Mouse (Mus musculus): ENCODE measurements at regions not wholly inside any gene's neighbourhood (a gene's known extent, or its start where the extent isn't known, plus 50 kb on each side); places are given as distances from the start of the nearest gene placed in this dataset.

DNA sequence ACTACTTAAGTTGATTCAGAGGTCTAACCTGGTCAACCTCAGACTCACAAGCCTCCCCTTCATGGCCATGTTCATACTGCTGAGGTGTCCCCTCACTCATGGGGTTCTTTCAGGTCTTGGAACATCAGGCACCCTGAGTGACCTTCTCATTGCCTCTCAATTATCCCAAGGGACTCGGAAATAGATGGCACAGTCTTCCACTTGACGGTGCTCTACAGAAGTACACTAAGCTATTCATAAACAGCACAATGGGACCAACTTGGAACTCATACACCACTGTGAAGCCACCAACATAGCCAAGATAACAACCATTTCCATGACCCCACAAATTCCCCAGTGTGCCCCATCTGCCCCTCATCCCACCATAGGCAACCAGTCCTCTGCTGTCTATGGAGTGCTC lies 118.4 kb downstream of the Srek1 start:
- H3K9ac ChIP-seq (ENCODE audit: low read length): no peak overlapping the region
- no peak overlapping the region for H3K27ac ChIP-seq (ENCODE audit: low read depth, low read length)
- ATAC-seq: no peak
- no peaks in the 10 kb centered on the region for H3K27me3 ChIP-seq (replicated peaks; ENCODE audit: control insufficient read depth, insufficient read depth, low read length)
- WGBS: 91% methylated on average over 2 of the region's 2 CpGs
- H3K4me3 ChIP-seq (ENCODE audit: low read depth, low read length): no peak overlapping the region
- no peaks in the 10 kb centered on the region for H3K36me3 ChIP-seq (ENCODE audit: control insufficient read depth, insufficient read depth, low read length)
- DNase-seq (ENCODE audit: low spot score): no peak
- no peak overlapping the region for H3K4me2 ChIP-seq (ENCODE audit: low read length)
- 0 out of 2 replicates have a peak, but pooled peaks cover 3% of the 10 kb centered on the region for H3K4me1 ChIP-seq (ENCODE audit: control insufficient read depth, insufficient read depth, low read length)
- no peaks in the 10 kb centered on the region for H3K9me3 ChIP-seq (replicated peaks; ENCODE audit: control insufficient read depth, low read length)

DNA sequence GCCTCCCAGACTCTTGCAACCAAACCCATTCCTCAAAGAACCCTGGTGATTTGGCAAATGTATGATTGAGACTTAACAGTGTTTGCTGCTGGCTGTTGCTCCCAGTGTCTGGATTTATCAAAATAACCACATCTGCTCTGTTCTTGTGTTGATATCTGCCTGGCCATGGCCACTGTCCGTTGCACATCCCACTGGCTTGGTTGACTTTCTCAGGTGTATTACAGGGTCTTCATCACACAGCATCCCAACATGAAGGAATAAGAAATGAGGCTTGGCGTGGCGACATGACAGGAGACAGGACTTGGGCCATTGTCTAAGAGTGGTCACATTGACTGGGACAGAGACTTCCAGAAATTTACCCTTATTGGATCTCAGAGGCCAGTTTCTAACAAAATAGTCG lies 121.2 kb downstream of the Srek1 start:
- H3K9ac ChIP-seq (ENCODE audit: low read length): no peak overlapping the region
- WGBS: 90% methylated on average over 4 of the region's 4 CpGs
- ATAC-seq: no peak

DNA sequence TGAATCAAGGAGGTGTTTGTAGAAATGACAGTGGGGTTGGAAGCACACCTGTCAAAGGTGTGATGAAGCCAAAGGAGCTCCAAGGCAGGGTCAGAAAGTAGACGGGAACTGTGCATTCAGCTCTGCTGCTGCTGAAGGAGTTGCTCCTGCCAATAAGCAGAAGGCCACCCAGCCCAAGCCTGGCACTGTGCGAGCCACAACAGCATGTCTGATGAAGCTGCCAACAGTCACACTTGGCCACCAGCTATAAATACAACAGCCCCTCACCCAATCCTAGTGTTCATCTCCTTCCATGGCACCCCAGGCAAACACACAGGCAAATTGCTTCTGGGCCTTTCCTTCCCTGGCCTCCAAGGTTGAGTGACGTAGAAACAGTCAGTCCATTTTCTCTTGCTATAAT lies 125.0 kb downstream of the Srek1 start:
- H3K4me1 ChIP-seq (ENCODE audit: control insufficient read depth, insufficient read depth, low read length): no peaks in the 10 kb centered on the region
- no peaks in the 10 kb centered on the region for H3K9me3 ChIP-seq (replicated peaks; ENCODE audit: control insufficient read depth, low read length)
- DNase-seq (ENCODE audit: low spot score): peak; percentile 45
- WGBS: 80% methylated on average over 3 of the region's 3 CpGs
- H3K4me3 ChIP-seq (ENCODE audit: low read depth, low read length): no peak overlapping the region
- H3K4me2 ChIP-seq (ENCODE audit: low read length): no peak overlapping the region
- no peaks in the 10 kb centered on the region for H3K27me3 ChIP-seq (replicated peaks; ENCODE audit: control insufficient read depth, insufficient read depth, low read length)
- ATAC-seq: peak; percentile 66; the same call in 1 of the 2 replicates
- H3K9ac ChIP-seq (ENCODE audit: low read length): no peak overlapping the region
- H3K27ac ChIP-seq (ENCODE audit: low read depth, low read length): no peak overlapping the region
- no peaks in the 10 kb centered on the region for H3K36me3 ChIP-seq (ENCODE audit: control insufficient read depth, insufficient read depth, low read length)

More for the DNA sequence above, 121.2 kb downstream of the Srek1 start:
- Histone ChIP-seq H3K4me1 (ENCODE audit: control insufficient read depth, insufficient read depth, low read length) (no peaks in the 10 kb centered on the region), H3K27me3 (replicated peaks; ENCODE audit: control insufficient read depth, insufficient read depth, low read length) (no peaks in the 10 kb centered on the region), H3K9me3 (replicated peaks; ENCODE audit: control insufficient read depth, low read length) (no peaks in the 10 kb centered on the region), H3K4me2 (ENCODE audit: low read length) (no peak overlapping the region), H3K27ac (ENCODE audit: low read depth, low read length) (no peak overlapping the region), H3K4me3 (ENCODE audit: low read depth, low read length) (no peak overlapping the region), H3K36me3 (ENCODE audit: control insufficient read depth, insufficient read depth, low read length) (no peaks in the 10 kb centered on the region)
- no peak for DNase-seq (ENCODE audit: low spot score)

DNA sequence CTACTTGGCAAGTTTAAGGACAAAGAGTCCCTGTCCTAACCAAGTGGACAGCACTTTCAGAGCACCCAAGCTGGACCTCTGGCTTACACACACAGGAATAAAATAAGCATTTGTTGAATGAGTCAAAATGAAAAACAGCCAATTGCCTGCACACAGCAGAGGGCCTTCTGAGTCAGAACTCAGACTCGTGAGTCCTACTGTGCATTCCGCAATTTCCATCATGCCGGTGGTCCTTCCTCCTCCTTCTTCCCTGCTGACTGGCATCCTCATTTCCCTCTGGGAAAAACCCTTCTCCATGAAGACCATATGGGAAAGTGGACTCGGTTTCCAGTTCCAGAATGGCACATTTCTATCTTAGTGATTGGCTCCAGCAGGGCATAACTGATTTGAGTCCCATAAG lies 126.4 kb downstream of the Srek1 start:
- Histone ChIP-seq H3K4me3 (ENCODE audit: low read depth, low read length) (no peak overlapping the region), H3K36me3 (ENCODE audit: control insufficient read depth, insufficient read depth, low read length) (no peaks in the 10 kb centered on the region), H3K9ac (ENCODE audit: low read length) (no peak overlapping the region), H3K27ac (ENCODE audit: low read depth, low read length) (no peak overlapping the region), H3K4me2 (ENCODE audit: low read length) (no peak overlapping the region), H3K27me3 (replicated peaks; ENCODE audit: control insufficient read depth, insufficient read depth, low read length) (no peaks in the 10 kb centered on the region), H3K9me3 (replicated peaks; ENCODE audit: control insufficient read depth, low read length) (no peaks in the 10 kb centered on the region), H3K4me1 (ENCODE audit: control insufficient read depth, insufficient read depth, low read length) (no peaks in the 10 kb centered on the region; the same call in 1 of the 2 replicates)
- DNase-seq (ENCODE audit: low spot score) (no peak), ATAC-seq (no peak)
- WGBS: 84% methylated on average over 4 of the region's 4 CpGs

DNA sequence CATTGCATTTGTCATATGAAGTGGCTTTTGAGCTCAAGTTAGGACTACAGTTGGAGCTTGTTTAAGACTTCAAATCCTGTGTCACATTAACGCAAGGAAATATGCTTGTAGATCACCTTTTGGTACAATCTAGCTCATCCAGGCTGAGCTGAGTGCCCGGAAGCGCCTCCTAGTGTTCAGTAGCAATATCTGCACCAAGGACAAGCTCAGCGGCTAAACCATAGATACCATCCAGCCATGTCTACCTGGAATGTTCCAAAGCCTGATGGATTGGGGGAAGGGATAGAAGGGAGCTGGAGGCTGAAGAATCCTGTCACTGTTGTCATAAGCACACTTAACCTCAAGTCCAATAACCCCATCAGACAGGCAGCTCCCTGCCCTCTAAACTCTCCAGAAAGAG lies 128.4 kb downstream of the Srek1 start:
- peak; percentile 39 for DNase-seq (ENCODE audit: low spot score)
- no peak overlapping the region for H3K9ac ChIP-seq (ENCODE audit: low read length)
- 43% methylated on average over 4 of the region's 4 CpGs for WGBS
- no peaks in the 10 kb centered on the region for H3K27me3 ChIP-seq (replicated peaks; ENCODE audit: control insufficient read depth, insufficient read depth, low read length)
- H3K36me3 ChIP-seq (ENCODE audit: control insufficient read depth, insufficient read depth, low read length): no peaks in the 10 kb centered on the region
- H3K4me2 ChIP-seq (ENCODE audit: low read length): no peak overlapping the region
- H3K4me3 ChIP-seq (ENCODE audit: low read depth, low read length): no peak overlapping the region
- H3K9me3 ChIP-seq (replicated peaks; ENCODE audit: control insufficient read depth, low read length): no peaks in the 10 kb centered on the region
- H3K4me1 ChIP-seq (ENCODE audit: control insufficient read depth, insufficient read depth, low read length): no peaks in the 10 kb centered on the region; the same call in 1 of the 2 replicates
- ATAC-seq: no peak
- H3K27ac ChIP-seq (ENCODE audit: low read depth, low read length): no peak overlapping the region

DNA sequence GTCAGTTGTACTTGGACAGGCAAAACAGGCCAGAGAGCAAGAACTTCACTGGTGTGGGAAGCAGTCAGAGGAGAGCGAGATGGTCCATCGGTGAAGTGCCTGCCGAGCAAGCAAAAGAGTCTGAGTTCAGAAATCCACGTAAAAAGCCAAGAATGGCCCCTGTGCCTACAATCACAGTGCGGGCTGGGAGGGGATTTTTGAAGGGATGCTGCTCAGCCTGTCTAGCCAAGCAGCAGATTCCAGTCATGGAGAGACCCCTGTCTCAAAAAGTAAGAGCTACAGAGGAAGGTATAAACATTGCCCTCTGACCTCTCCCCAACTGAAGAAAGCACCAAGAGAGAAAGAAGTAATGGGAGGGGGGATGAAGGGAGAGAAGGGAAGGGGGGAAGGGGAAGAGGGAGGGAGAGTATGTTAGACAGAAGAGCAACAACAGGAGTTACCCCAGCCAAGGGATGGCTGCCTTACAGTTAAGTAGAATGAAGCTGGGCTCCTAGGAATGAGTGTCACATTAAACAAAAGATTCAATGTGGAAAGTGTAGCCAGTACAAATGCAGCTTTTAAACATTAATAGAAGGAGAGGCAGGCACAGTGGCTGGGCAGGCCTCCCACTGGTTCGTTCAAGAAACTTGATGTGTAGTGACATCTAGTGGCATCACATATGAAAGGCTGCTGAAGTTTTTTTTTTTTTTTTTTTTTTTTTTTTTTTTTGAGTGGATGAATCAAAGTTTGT lies 130.2 kb downstream of the Srek1 start:
- Histone ChIP-seq H3K36me3 (ENCODE audit: control insufficient read depth, insufficient read depth, low read length) (no peaks in the 10 kb centered on the region), H3K4me2 (ENCODE audit: low read length) (no peak overlapping the region), H3K27ac (ENCODE audit: low read depth, low read length) (no peak overlapping the region), H3K9me3 (replicated peaks; ENCODE audit: control insufficient read depth, low read length) (no peaks in the 10 kb centered on the region), H3K9ac (ENCODE audit: low read length) (no peak overlapping the region), H3K4me1 (ENCODE audit: control insufficient read depth, insufficient read depth, low read length) (no peaks in the 10 kb centered on the region; the same call in 1 of the 2 replicates), H3K27me3 (replicated peaks; ENCODE audit: control insufficient read depth, insufficient read depth, low read length) (no peaks in the 10 kb centered on the region), H3K4me3 (ENCODE audit: low read depth, low read length) (no peak overlapping the region)
- ATAC-seq (peak; percentile 81), DNase-seq (ENCODE audit: low spot score) (peak; percentile 89)
- whole genome bisulfite sequencing: 38% methylated on average over 6 of the region's 6 CpGs

DNA sequence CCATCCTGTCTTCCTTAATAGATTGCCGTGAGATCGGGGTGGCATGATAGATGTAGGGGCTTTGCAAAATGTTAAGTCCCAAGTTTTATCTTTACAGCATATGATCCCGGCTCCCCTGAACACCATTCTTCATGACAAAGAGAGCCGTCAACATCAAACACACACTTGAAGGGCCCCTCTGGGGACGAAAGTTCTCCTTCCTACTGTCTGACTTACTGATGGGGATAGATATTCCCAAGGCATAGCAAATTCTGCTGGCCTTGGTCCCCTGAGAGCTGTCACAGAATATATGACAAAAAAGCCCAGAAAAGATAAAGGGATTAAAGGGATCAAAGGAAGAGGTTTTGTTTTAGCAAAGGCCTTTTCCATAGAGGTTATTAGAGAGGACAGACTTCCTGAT lies 130.9 kb downstream of the Srek1 start:
- Histone ChIP-seq H3K4me1 (ENCODE audit: control insufficient read depth, insufficient read depth, low read length) (no peaks in the 10 kb centered on the region; the same call in 1 of the 2 replicates), H3K36me3 (ENCODE audit: control insufficient read depth, insufficient read depth, low read length) (no peaks in the 10 kb centered on the region)
- 50% methylated on average over 5 of the region's 5 CpGs for WGBS

DNA sequence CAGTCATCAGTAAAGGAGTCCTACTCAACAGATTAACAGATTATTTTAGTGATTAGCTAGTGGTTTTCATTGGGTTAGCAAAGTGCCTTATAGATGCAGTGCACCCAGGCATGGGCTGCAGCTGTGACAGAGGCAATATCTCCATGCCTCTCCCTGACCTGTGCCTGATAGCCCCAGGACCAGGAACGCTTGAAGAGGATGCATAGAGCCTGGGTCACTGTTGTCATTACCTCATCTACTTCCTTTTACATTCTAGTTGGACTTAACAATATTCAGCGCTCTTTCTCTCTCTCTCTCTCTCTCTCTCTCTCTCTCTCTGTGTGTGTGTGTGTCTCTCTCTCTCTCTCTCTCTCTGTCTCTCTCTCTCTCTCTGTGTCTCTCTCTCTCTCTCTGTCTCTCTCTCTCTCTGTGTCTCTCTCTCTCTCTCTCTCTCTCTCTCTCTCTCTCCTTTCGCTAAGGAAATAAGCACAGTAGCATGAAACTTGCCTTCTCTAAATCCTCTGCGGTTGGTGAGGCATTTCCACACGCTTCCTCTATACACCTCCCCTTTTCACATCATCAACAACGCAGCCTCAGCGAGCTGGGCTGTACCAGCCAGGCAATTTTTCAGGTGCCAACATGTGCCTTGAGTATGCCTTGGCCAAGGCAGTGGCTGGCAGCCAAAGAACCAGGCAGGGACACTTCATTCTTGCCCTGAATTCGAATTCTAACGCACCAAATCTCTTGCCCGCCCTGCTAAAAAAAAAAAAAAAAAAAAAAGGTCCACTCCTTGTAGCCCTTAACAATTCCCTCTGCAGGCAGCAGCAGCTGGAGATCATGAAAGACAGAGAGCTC lies 131.6 kb downstream of the Srek1 start:
- H3K27me3 ChIP-seq (replicated peaks; ENCODE audit: control insufficient read depth, insufficient read depth, low read length): no peaks in the 10 kb centered on the region
- DNase-seq (ENCODE audit: low spot score): no peak
- H3K27ac ChIP-seq (ENCODE audit: low read depth, low read length): no peak overlapping the region
- H3K4me2 ChIP-seq (ENCODE audit: low read length): no peak overlapping the region
- no peak overlapping the region for H3K4me3 ChIP-seq (ENCODE audit: low read depth, low read length)
- ATAC-seq: no peak
- H3K9me3 ChIP-seq (replicated peaks; ENCODE audit: control insufficient read depth, low read length): no peaks in the 10 kb centered on the region
- H3K36me3 ChIP-seq (ENCODE audit: control insufficient read depth, insufficient read depth, low read length): no peaks in the 10 kb centered on the region
- H3K9ac ChIP-seq (ENCODE audit: low read length): no peak overlapping the region
- 78% methylated on average over 10 of the region's 10 CpGs for WGBS
- H3K4me1 ChIP-seq (ENCODE audit: control insufficient read depth, insufficient read depth, low read length): no peaks in the 10 kb centered on the region; the same call in 1 of the 2 replicates

More for the DNA sequence above, 130.9 kb downstream of the Srek1 start:
- Histone ChIP-seq H3K9me3 (replicated peaks; ENCODE audit: control insufficient read depth, low read length) (no peaks in the 10 kb centered on the region), H3K27ac (ENCODE audit: low read depth, low read length) (no peak overlapping the region), H3K9ac (ENCODE audit: low read length) (no peak overlapping the region; the same call in 1 of the 2 replicates), H3K4me3 (ENCODE audit: low read depth, low read length) (no peak overlapping the region), H3K27me3 (replicated peaks; ENCODE audit: control insufficient read depth, insufficient read depth, low read length) (no peaks in the 10 kb centered on the region), H3K4me2 (ENCODE audit: low read length) (no peak overlapping the region)
- DNase-seq (ENCODE audit: low spot score): no peak
- no peak for ATAC-seq

DNA sequence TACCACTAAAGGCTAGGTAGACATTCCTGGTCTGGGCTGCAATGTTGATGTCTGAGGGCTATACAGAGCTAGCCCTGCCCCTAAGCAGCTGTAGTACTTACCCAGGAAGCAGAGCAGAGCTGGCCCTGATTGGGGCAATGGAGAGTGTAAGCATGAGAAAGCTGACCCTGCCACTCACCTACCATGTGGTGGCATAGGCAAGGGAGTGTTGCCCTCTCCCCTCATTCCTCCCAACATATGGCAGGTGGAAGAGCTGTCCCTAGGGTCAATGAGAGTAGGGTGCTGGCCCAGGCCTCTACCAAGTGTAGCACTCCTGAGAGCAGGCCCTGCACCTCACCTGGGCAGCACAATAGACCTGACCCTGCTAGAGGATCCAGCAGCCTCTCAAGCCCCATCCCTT lies 136.4 kb downstream of the Srek1 start:
- Histone ChIP-seq H3K9me3 (replicated peaks; ENCODE audit: control insufficient read depth, low read length) (no peaks in the 10 kb centered on the region), H3K27ac (ENCODE audit: low read depth, low read length) (no peak overlapping the region), H3K4me3 (ENCODE audit: low read depth, low read length) (no peak overlapping the region), H3K27me3 (replicated peaks; ENCODE audit: control insufficient read depth, insufficient read depth, low read length) (no peaks in the 10 kb centered on the region), H3K9ac (ENCODE audit: low read length) (no peak overlapping the region), H3K36me3 (ENCODE audit: control insufficient read depth, insufficient read depth, low read length) (no peaks in the 10 kb centered on the region), H3K4me2 (ENCODE audit: low read length) (no peak overlapping the region), H3K4me1 (ENCODE audit: control insufficient read depth, insufficient read depth, low read length) (no peaks in the 10 kb centered on the region)
- DNase-seq (ENCODE audit: low spot score) (no peak), ATAC-seq (no peak)

All from forebrain, embryonic 14.5 days (tissue).